Mouse (Mus musculus): ENCODE data around the gene Son. TPM values are rescaled to one million over a fixed set of nuclear protein-coding genes. Genes with fewer than 3 reads are reported as not detected.

Gene Son
- total and polyA plus RNA-seq, 3 experiments, result 93.6 to 182 (median 157) TPM

- H3K9ac ChIP-seq (ENCODE audit: control insufficient read depth, low read depth, low read length, poor library complexity, severe bottlenecking), result no peak overlapping the region
- no peaks in the 10 kb centered on the region for H3K79me2 ChIP-seq (ENCODE audit: control insufficient read depth, insufficient read depth, low read length, poor library complexity)
- no peaks in the 10 kb centered on the region for H3K9me3 ChIP-seq (replicated peaks; ENCODE audit: insufficient read depth, low read length)
- no peaks in the 10 kb centered on the region for H3K27me3 ChIP-seq (ENCODE audit: control insufficient read depth in 1 of 2, insufficient read depth in 2 of 2, low read length in 2 of 2)
- no peak overlapping the region for H3K4me3 ChIP-seq (ENCODE audit: control insufficient read depth in 1 of 2, insufficient read depth in 1 of 2, low read depth in 2 of 2, low read length in 2 of 2)
- H3K27ac ChIP-seq (ENCODE audit: control insufficient read depth, low read depth, low read length), result no peak overlapping the region
- no peak for DNase-seq (ENCODE audit: low read depth, low spot score)
- TF ChIP-seq SIN3A (IDR thresholded peaks at IDR 0.05; ENCODE audit: low read length) (no peak), USF1 (IDR thresholded peaks at IDR 0.05; ENCODE audit: low read depth, low read length) (no peak), ZKSCAN1 (IDR thresholded peaks at IDR 0.05; ENCODE audit: low read depth, low read length) (no peak), BHLHE40 (IDR thresholded peaks at IDR 0.05; ENCODE audit: borderline replicate concordance, low read depth, low read length) (no peak), ETS1 (IDR thresholded peaks at IDR 0.05; ENCODE audit: low read depth, low read length) (no peak)
- H3K4me1 ChIP-seq (ENCODE audit: control insufficient read depth in 1 of 2, insufficient read depth in 2 of 2, low read length in 2 of 2), result no peaks in the 10 kb centered on the region
- H3K36me3 ChIP-seq (ENCODE audit: control insufficient read depth in 1 of 2, insufficient read depth in 2 of 2, low read length in 2 of 2), result peaks cover 0 to 25% of the 10 kb centered on the region in 2 experiments; a peak in 3 of 4 replicates
These were observed 19.5 kb upstream of the Son start for GRCm38 (mm10) chr16:91627831-91628230.

- Histone ChIP-seq H3K79me2 (ENCODE audit: control insufficient read depth, insufficient read depth, low read length, poor library complexity) (no peaks in the 10 kb centered on the region), H3K4me3 (ENCODE audit: control insufficient read depth in 1 of 2, insufficient read depth in 1 of 2, low read depth in 2 of 2, low read length in 2 of 2) (no peak overlapping the region), H3K9me3 (replicated peaks; ENCODE audit: insufficient read depth, low read length) (no peaks in the 10 kb centered on the region), H3K4me1 (ENCODE audit: control insufficient read depth in 1 of 2, insufficient read depth in 2 of 2, low read length in 2 of 2) (no peaks in the 10 kb centered on the region), H3K36me3 (ENCODE audit: control insufficient read depth in 1 of 2, insufficient read depth in 2 of 2, low read length in 2 of 2) (peaks cover 0 to 30% of the 10 kb centered on the region in 2 experiments; a peak in 3 of 4 replicates), H3K27me3 (ENCODE audit: control insufficient read depth in 1 of 2, insufficient read depth in 2 of 2, low read length in 2 of 2) (no peaks in the 10 kb centered on the region), H3K27ac (ENCODE audit: control insufficient read depth, low read depth, low read length) (no peak overlapping the region), H3K9ac (ENCODE audit: control insufficient read depth, low read depth, low read length, poor library complexity, severe bottlenecking) (no peak overlapping the region)
- no peak for TF ChIP-seq GATA1 (IDR thresholded peaks at IDR 0.05; ENCODE audit: low read depth, low read length)
- no peak for TF ChIP-seq ELF1 (IDR thresholded peaks at IDR 0.05; ENCODE audit: low read depth, low read length)
- no peak for TF ChIP-seq BHLHE40 (IDR thresholded peaks at IDR 0.05; ENCODE audit: borderline replicate concordance, low read depth, low read length)
- TF ChIP-seq POLR2A (IDR thresholded peaks at IDR 0.05; ENCODE audit: control insufficient read depth in 1 of 2, insufficient read depth in 1 of 2, low read depth in 1 of 2, low read length in 2 of 2, poor library complexity in 1 of 2), result no peak
- no peak for TF ChIP-seq SMC3 (IDR thresholded peaks at IDR 0.05; ENCODE audit: low read depth, low read length)
- no peak for TF ChIP-seq CHD2 (IDR thresholded peaks at IDR 0.05; ENCODE audit: low read length)
- DNase-seq (ENCODE audit: low read depth, low spot score), result no peak
These were observed 18.6 kb upstream of the Son start for GRCm38 (mm10) chr16:91628673-91629072.

GRCm38 (mm10) chr16:91629749-91630148 lies 17.6 kb upstream of the Son start:
- Histone ChIP-seq H3K9ac (ENCODE audit: control insufficient read depth, low read depth, low read length, poor library complexity, severe bottlenecking) (no peak overlapping the region), H3K27me3 (ENCODE audit: control insufficient read depth in 1 of 2, insufficient read depth in 2 of 2, low read length in 2 of 2) (no peaks in the 10 kb centered on the region), H3K9me3 (replicated peaks; ENCODE audit: insufficient read depth, low read length) (no peaks in the 10 kb centered on the region), H3K27ac (ENCODE audit: control insufficient read depth, low read depth, low read length) (no peak overlapping the region), H3K79me2 (ENCODE audit: control insufficient read depth, insufficient read depth, low read length, poor library complexity) (no peaks in the 10 kb centered on the region), H3K36me3 (ENCODE audit: control insufficient read depth in 1 of 2, insufficient read depth in 2 of 2, low read length in 2 of 2) (peaks cover 0 to 30% of the 10 kb centered on the region in 2 experiments; a peak in 3 of 4 replicates), H3K4me1 (ENCODE audit: control insufficient read depth in 1 of 2, insufficient read depth in 2 of 2, low read length in 2 of 2) (no peaks in the 10 kb centered on the region), H3K4me3 (ENCODE audit: control insufficient read depth in 1 of 2, insufficient read depth in 1 of 2, low read depth in 2 of 2, low read length in 2 of 2) (no peak overlapping the region)
- DNase-seq (ENCODE audit: low read depth, low spot score), result no peak
- TF ChIP-seq POLR2A (IDR thresholded peaks at IDR 0.05; ENCODE audit: control insufficient read depth in 1 of 2, insufficient read depth in 1 of 2, low read depth in 1 of 2, low read length in 2 of 2, poor library complexity in 1 of 2), result no peak
- TF ChIP-seq TAL1 (IDR thresholded peaks at IDR 0.05; ENCODE audit: low read length), result no peak

Data from MEL (cell line).